26 mouse cellular contexts compared by ENCODE assay signal in genomic region chr9:103140384-103140783, GRCm38 (mm10).
"Had no signal": no experiment of that assay in that cellular context is flagged by ENCODE, and none has a peak within 500 bp of the region (broad histone marks: within the 10 kb centered on the region; RNA-seq: fewer than 3 reads in every experiment).

No protein-coding gene starts in this region.

- H3K27ac ChIP-seq: gastrocnemius, adult 2 months; heart, adult 2 months; hindbrain, embryonic 10.5 days; hindbrain, embryonic 15.5 days; hindbrain, postnatal 0 days; kidney, embryonic 15.5 days; kidney, postnatal 0 days; limb, embryonic 13.5 days; limb, embryonic 15.5 days; liver, embryonic 12.5 days; liver, embryonic 14.5 days had no signal

- H3K9me3 ChIP-seq: heart, embryonic 12.5 days; heart, embryonic 15.5 days; hindbrain, embryonic 10.5 days; hindbrain, embryonic 13.5 days; hindbrain, embryonic 15.5 days; kidney, embryonic 15.5 days; limb, embryonic 13.5 days; limb, embryonic 15.5 days; liver, embryonic 12.5 days had no signal

- H3K36me3 ChIP-seq: heart, embryonic 12.5 days; heart, embryonic 15.5 days; kidney, embryonic 15.5 days; limb, embryonic 13.5 days; limb, embryonic 15.5 days; liver, embryonic 12.5 days had no signal

- H3K27me3 ChIP-seq: heart, embryonic 12.5 days; heart, embryonic 15.5 days; hindbrain, embryonic 13.5 days; hindbrain, embryonic 15.5 days; kidney, embryonic 15.5 days; limb, embryonic 13.5 days; limb, embryonic 15.5 days had no signal

- DNase-seq: gastrocnemius, adult 2 months; gastrocnemius, postnatal 10 days; gastrocnemius, postnatal 25 days; heart, adult 2 months; heart, postnatal 14 days; heart, postnatal 4 days; kidney, adult 11 months; kidney, adult 2 months; kidney, adult 9 months; kidney, postnatal 14 days; kidney, postnatal 36 days; layer of hippocampus, adult 9-11 months; left cerebral cortex, postnatal 4 days had no signal

- H3K9ac ChIP-seq: heart, embryonic 12.5 days; heart, embryonic 15.5 days; hindbrain, embryonic 13.5 days; hindbrain, embryonic 15.5 days; kidney, embryonic 15.5 days; limb, embryonic 13.5 days; limb, embryonic 15.5 days; liver, embryonic 12.5 days; liver, embryonic 14.5 days had no signal

- ATAC-seq: hindbrain, postnatal 0 days; intestine, embryonic 16.5 days; liver, embryonic 12.5 days had no signal

- H3K4me1 ChIP-seq: kidney, embryonic 15.5 days; liver, embryonic 12.5 days had no signal

- H3K4me2 ChIP-seq: heart, embryonic 15.5 days; hindbrain, embryonic 13.5 days; hindbrain, embryonic 15.5 days; kidney, embryonic 15.5 days; limb, embryonic 13.5 days; limb, embryonic 15.5 days; liver, embryonic 12.5 days had no signal

- H3K4me3 ChIP-seq: gastrocnemius, adult 2 months; heart, adult 2 months; heart, embryonic 12.5 days; heart, embryonic 15.5 days; hindbrain, embryonic 10.5 days; hindbrain, embryonic 13.5 days; hindbrain, embryonic 15.5 days; kidney, embryonic 15.5 days; limb, embryonic 13.5 days; limb, embryonic 15.5 days; liver, embryonic 12.5 days had no signal
